In the genomic region with DNA sequence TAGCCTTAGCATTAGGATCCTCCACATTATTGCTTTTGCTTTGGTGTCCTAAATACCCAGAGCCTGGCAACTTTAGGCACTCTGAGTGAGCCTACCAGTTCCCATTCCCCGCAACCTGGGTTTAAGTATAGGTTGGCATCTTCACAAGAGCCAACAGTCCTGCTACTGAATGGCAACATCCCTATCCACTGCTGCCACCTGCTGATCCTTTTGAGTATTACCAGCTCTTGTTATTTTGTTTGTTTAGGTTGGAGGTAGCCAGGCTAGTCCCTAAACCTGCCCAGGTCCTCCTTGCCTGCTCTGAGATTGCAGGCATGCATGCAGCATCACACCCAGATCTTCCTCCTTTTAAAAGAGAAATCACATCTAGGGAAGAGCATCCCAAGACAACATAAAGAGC, we compare ENCODE assay signal across 9 mouse cellular contexts. TPM values are rescaled to one million over a fixed set of nuclear protein-coding genes. Genes with fewer than 3 reads are reported as not detected.
DNase-seq lines count a peak whose midpoint lies in the region; ATAC-seq and TF ChIP-seq lines count a peak whose summit lies in the region.
"Not testable (repeated sequence)": the region's sequence is repeated elsewhere in the genome, so short reads cannot be mapped to it uniquely, and the experiment has no call there.
"Had no signal": no experiment of that assay in that cellular context is flagged by ENCODE, and none has a peak within 500 bp of the region (broad histone marks: within the 10 kb centered on the region; RNA-seq: fewer than 3 reads in every experiment).

No protein-coding gene starts in this region.

- not testable (repeated sequence) for H3K9ac ChIP-seq in intestine, embryonic 15.5 days

- not testable (repeated sequence) for H3K36me3 ChIP-seq in intestine, embryonic 15.5 days

- H3K9me3 ChIP-seq in intestine, embryonic 15.5 days: not testable (repeated sequence)

- not testable (repeated sequence) for H3K4me1 ChIP-seq in intestine, embryonic 15.5 days (replicated peaks)

- ATAC-seq in Patski: peak; percentile 85
- peak; percentile 8; the same call in 1 of the 2 replicates for ATAC-seq in intestine, embryonic 15.5 days

- not testable (repeated sequence) for DNase-seq in Patski (ENCODE audit: low read depth, low spot score)
- DNase-seq in cerebellum, postnatal 25 days: peak; percentile 71 to 84
- DNase-seq in gastrocnemius, postnatal 10 days: peak; percentile 53
- peak; percentile 86 to 88 for DNase-seq in left cerebral cortex, adult 18-20 months (ENCODE audit: low spot score in 2 of 2)
- peak; percentile 86 for DNase-seq in lung, postnatal 25 days (ENCODE audit: low spot score)
- peak; percentile 86 for DNase-seq in right cerebral cortex, adult 18-20 months
- DNase-seq in urinary bladder, adult 2 months (ENCODE audit: low spot score): peak; percentile 29

- H3K4me3 ChIP-seq in intestine, embryonic 15.5 days (replicated peaks): 0 out of 2 replicates have a peak overlapping the region, but pooled peaks have one; percentile 2

- WGBS in intestine, embryonic 15.5 days: 28% methylated on average over 1 of the region's 1 CpGs

- H3K4me2 ChIP-seq in intestine, embryonic 15.5 days (replicated peaks): peak overlapping the region; percentile 30

- CTCF ChIA-PET in Patski (lab: Charles Lee): interaction anchor here (0.9 to 1.8 kb wide), 4 partner anchors 24 to 673 kb away, joined by 3 to 4 read pairs (median 4); no protein-coding TSS in a partner anchor

- not testable (repeated sequence) for H3K27ac ChIP-seq in intestine, embryonic 15.5 days

- in situ Hi-C loops in Patski (cut with MboI; ENCODE audit: low pct_unique_long_range_greater_than_20kb): loop anchor here (5.0 kb wide), 1 partner anchor 674 kb away; a partner anchor contains a TSS

- not testable (repeated sequence) for TF ChIP-seq CTCF in Patski (IDR thresholded peaks at IDR 0.05)

- not testable (repeated sequence) for H3K27me3 ChIP-seq in Patski; intestine, embryonic 15.5 days (replicated peaks)

- POLR2A ChIA-PET in Patski (lab: Charles Lee): not testable (repeated sequence)

RNA-seq across cellular contexts. Expression of a gene that starts 7.3 kb away (rescaled TPM):
- polyA plus RNA-seq in Patski (2021): 1.3 TPM
- total RNA-seq in gastrocnemius, postnatal 10 days (2021): 1 to 10 TPM; 3.3 to 4.6 TPM
- 51.6 and 73.0 TPM in 2 replicates for polyA plus RNA-seq in intestine, embryonic 15.5 days (2015; fragmentation: Nextera tagmentation; extraction: Ambion mirVana)
- 1 to 10 TPM; 4.0 to 4.3 TPM for total RNA-seq in left cerebral cortex, adult 18-20 months (2021)
- 60.1 and 64.0 TPM in 2 replicates for polyA plus RNA-seq in urinary bladder, adult 2 months (2012; rRNA removed)

RNA-seq across cellular contexts. Expression of a gene that starts 7.4 kb away (rescaled TPM):
- polyA plus RNA-seq in Patski (2021): 45.7 TPM
- 10 to 100 TPM; 46.6 to 51.4 TPM for total RNA-seq in gastrocnemius, postnatal 10 days (2021)
- polyA plus RNA-seq in intestine, embryonic 15.5 days (2015; fragmentation: Nextera tagmentation; extraction: Ambion mirVana): 209 and 240 TPM in 2 replicates
- total RNA-seq in left cerebral cortex, adult 18-20 months (2021): 10 to 100 TPM; 16.5 to 18.1 TPM
- polyA plus RNA-seq in urinary bladder, adult 2 months (2012; rRNA removed): 373 and 403 TPM in 2 replicates

RNA-seq across cellular contexts. Expression of a gene that starts 15.9 kb away (rescaled TPM):
- not detected for polyA plus RNA-seq in Patski (2021)
- not detected for total RNA-seq in gastrocnemius, postnatal 10 days (2021)
- polyA plus RNA-seq in intestine, embryonic 15.5 days (2015; fragmentation: Nextera tagmentation; extraction: Ambion mirVana): not detected in 2 replicates
- not detected for total RNA-seq in left cerebral cortex, adult 18-20 months (2021)
- polyA plus RNA-seq in urinary bladder, adult 2 months (2012; rRNA removed): 0.04 and 0.06 TPM in 2 replicates
- polyA plus RNA-seq: liver, embryonic 16.5 days had no signal

RNA-seq across cellular contexts. Expression of a gene that starts 24.1 kb away (rescaled TPM):
- not detected for polyA plus RNA-seq in Patski (2021)
- total RNA-seq in gastrocnemius, postnatal 10 days (2021): not detected
- polyA plus RNA-seq in intestine, embryonic 15.5 days (2015; fragmentation: Nextera tagmentation; extraction: Ambion mirVana): not detected in 2 replicates
- not detected for total RNA-seq in left cerebral cortex, adult 18-20 months (2021)
- polyA plus RNA-seq in urinary bladder, adult 2 months (2012; rRNA removed): 0.06 TPM in 1 of 2 replicates, not detected in the other
- polyA plus RNA-seq: liver, embryonic 16.5 days had no signal

RNA-seq across cellular contexts. Expression of a gene that starts 25.4 kb away (rescaled TPM):
- polyA plus RNA-seq in Patski (2021): not detected
- 1 to 10 TPM in 1 of 2 experiments, under 1 TPM in 1; 0.61 to 1.0 TPM for total RNA-seq in gastrocnemius, postnatal 10 days (2021)
- 1.3 and 2.0 TPM in 2 replicates for polyA plus RNA-seq in intestine, embryonic 15.5 days (2015; fragmentation: Nextera tagmentation; extraction: Ambion mirVana)
- total RNA-seq in left cerebral cortex, adult 18-20 months (2021): not detected
- 7.1 and 8.3 TPM in 2 replicates for polyA plus RNA-seq in urinary bladder, adult 2 months (2012; rRNA removed)

Comparison
In these comparisons a context has a peak if more than half of its experiments do, and no peak if none do; other contexts are left out.
1. RNA of a gene that starts 7.3 kb away (polyA plus RNA-seq): 60.1 to 64.0 TPM in urinary bladder, adult 2 months and 51.6 to 73.0 TPM in intestine, embryonic 15.5 days; 1.3 TPM in Patski (single experiment); every median in the first group is over 10 times any median in the second.